Mouse (Mus musculus) small intestine, adult 2 months (tissue): ENCODE data around the gene Lcn4. TPM values are rescaled to one million over a fixed set of nuclear protein-coding genes. Genes with fewer than 3 reads are reported as not detected.

Experiments used
- H3K27ac ChIP-seq: fragments of 200-500 bp; 2 replicates; pipeline ENCODE4 v1.5.1; 2012; ENCODE audit warnings: low read depth, low read length, control low read depth, inconsistent platforms; ENCODE audit not compliant: insufficient read depth
- H3K27me3 ChIP-seq: fragments of 200-500 bp; 2 replicates; pipeline ENCODE4 v1.6.1; 2012; ENCODE audit warnings: mild to moderate bottlenecking, moderate library complexity, low read length, inconsistent platforms; ENCODE audit not compliant: control insufficient read depth, insufficient read depth
- H3K36me3 ChIP-seq: fragments of 200-500 bp; 2 replicates; pipeline ENCODE4 v1.6.1; 2012; ENCODE audit warnings: mild to moderate bottlenecking, low read length, control low read depth, inconsistent platforms; ENCODE audit not compliant: control insufficient read depth, insufficient read depth
- H3K4me1 ChIP-seq: fragments of 200-500 bp; 2 replicates; pipeline ENCODE4 v1.6.1; 2012; ENCODE audit warnings: low read length, inconsistent platforms, mixed read lengths; ENCODE audit not compliant: control insufficient read depth, insufficient read depth, insufficient read length
- H3K4me3 ChIP-seq: fragments of 200-500 bp; 2 replicates; pipeline ENCODE4 v1.5.1; 2012; ENCODE audit warnings: low read depth, mild to moderate bottlenecking, control low read depth, inconsistent platforms, low read length, moderate library complexity
- CTCF ChIP-seq: fragments of 200-500 bp; IDR thresholded peaks from 2 replicates; pipeline ENCODE4 v1.5.1; 2012; ENCODE audit warnings: low read depth, mild to moderate bottlenecking, control low read depth, inconsistent platforms, low read length, moderate library complexity, mixed read lengths; ENCODE audit not compliant: insufficient replicate concordance, insufficient read length; ENCODE audit errors: extremely low read depth
- POLR2A ChIP-seq: fragments of 200-500 bp; IDR thresholded peaks from 2 replicates; pipeline ENCODE4 v1.6.1; 2012; ENCODE audit warnings: low read depth, mild to moderate bottlenecking, control low read depth, inconsistent platforms, low read length, moderate library complexity
- WGBS: fragments of 180-500 bp; shearing (Covaris S2); methylation state at CpG from one replicate; pipeline ENCODE4 v1.1.7; 2018; 5-methylcytosine and 5-hydroxymethylcytosine counted together
- polyA plus RNA-seq: library from polyadenylated mRNA; depleted of rRNA; stranded (reverse); fragments of >200 nt; gene quantifications from 2 replicates; pipeline ENCODE4 v1.2.3, GENCODE M21; 2012

Gene Lcn4
- polyA plus RNA-seq, 1 experiment: not detected

GRCm38 (mm10) chr2:26661143-26661752 is 9.8 kb downstream of the Lcn4 start:
- no peaks in the 10 kb centered on the region for H3K4me1 ChIP-seq
- TF ChIP-seq POLR2A (no peak), CTCF (no peak)
- no peak overlapping the region for H3K4me3 ChIP-seq
- peaks cover 3% of the 10 kb centered on the region for H3K27me3 ChIP-seq
- no peaks in the 10 kb centered on the region for H3K36me3 ChIP-seq
- H3K27ac ChIP-seq: no peak overlapping the region
- 4% methylated on average over 13 of the region's 20 CpGs for WGBS

- Histone ChIP-seq H3K4me1 (no peaks in the 10 kb centered on the region), H3K4me3 (no peak overlapping the region), H3K27me3 (peaks cover 3% of the 10 kb centered on the region; the same call in 1 of the 2 replicates), H3K36me3 (no peaks in the 10 kb centered on the region), H3K27ac (no peak overlapping the region)
- TF ChIP-seq CTCF (no peak), POLR2A (no peak)
- WGBS: 83% methylated on average over 2 of the region's 2 CpGs
Measured at GRCm38 (mm10) chr2:26657426-26657825, 13.7 kb downstream of the Lcn4 start.

GRCm38 (mm10) chr2:26654687-26655086 is 16.4 kb downstream of the Lcn4 start:
- TF ChIP-seq POLR2A: no peak
- TF ChIP-seq CTCF: no peak
- WGBS: 16% methylated on average over 1 of the region's 1 CpGs

GRCm38 (mm10) chr2:26646643-26647293 is 24.3 kb downstream of the Lcn4 start:
- no peaks in the 10 kb centered on the region for H3K36me3 ChIP-seq
- no peak for TF ChIP-seq POLR2A
- peak; percentile 100 for TF ChIP-seq CTCF
- 3% methylated on average over 3 of the region's 3 CpGs for WGBS

More at GRCm38 (mm10) chr2:26654687-26655086, 16.4 kb downstream of the Lcn4 start:
- Histone ChIP-seq H3K4me1 (no peaks in the 10 kb centered on the region), H3K4me3 (no peak overlapping the region), H3K27me3 (no peaks in the 10 kb centered on the region), H3K36me3 (no peaks in the 10 kb centered on the region), H3K27ac (no peak overlapping the region)

GRCm38 (mm10) chr2:26643942-26644341 is 27.1 kb downstream of the Lcn4 start:
- Histone ChIP-seq H3K4me3 (no peak overlapping the region), H3K27me3 (no peaks in the 10 kb centered on the region), H3K4me1 (peaks cover 14% of the 10 kb centered on the region), H3K27ac (no peak overlapping the region), H3K36me3 (no peaks in the 10 kb centered on the region)
- TF ChIP-seq POLR2A: no peak
- TF ChIP-seq CTCF: peak; percentile 39; the same call in 1 of the 2 replicates
- WGBS: 52% methylated on average over 2 of the region's 2 CpGs

More at GRCm38 (mm10) chr2:26646643-26647293, 24.3 kb downstream of the Lcn4 start:
- Histone ChIP-seq H3K27ac (no peak overlapping the region), H3K27me3 (no peaks in the 10 kb centered on the region), H3K4me3 (no peak overlapping the region), H3K4me1 (peaks cover 10% of the 10 kb centered on the region)

- H3K4me1 ChIP-seq: peaks cover 21% of the 10 kb centered on the region
- H3K27ac ChIP-seq: peak overlapping the region; percentile 27; the same call in 1 of the 2 replicates
- H3K36me3 ChIP-seq: peaks cover 18% of the 10 kb centered on the region
- TF ChIP-seq CTCF (no peak), POLR2A (no peak)
- H3K27me3 ChIP-seq: no peaks in the 10 kb centered on the region
- H3K4me3 ChIP-seq: no peak overlapping the region
- WGBS: 81% methylated on average over 7 of the region's 7 CpGs
Measured at GRCm38 (mm10) chr2:26641006-26641647, 30.0 kb downstream of the Lcn4 start.
